Mouse (Mus musculus): ENCODE results near the gene Rab17. TPM values are rescaled to one million over a fixed set of nuclear protein-coding genes. Genes with fewer than 3 reads are reported as not detected.

Gene Rab17
- polyA plus RNA-seq, 1 experiment from 2014 or later = 0.71 TPM

DNA sequence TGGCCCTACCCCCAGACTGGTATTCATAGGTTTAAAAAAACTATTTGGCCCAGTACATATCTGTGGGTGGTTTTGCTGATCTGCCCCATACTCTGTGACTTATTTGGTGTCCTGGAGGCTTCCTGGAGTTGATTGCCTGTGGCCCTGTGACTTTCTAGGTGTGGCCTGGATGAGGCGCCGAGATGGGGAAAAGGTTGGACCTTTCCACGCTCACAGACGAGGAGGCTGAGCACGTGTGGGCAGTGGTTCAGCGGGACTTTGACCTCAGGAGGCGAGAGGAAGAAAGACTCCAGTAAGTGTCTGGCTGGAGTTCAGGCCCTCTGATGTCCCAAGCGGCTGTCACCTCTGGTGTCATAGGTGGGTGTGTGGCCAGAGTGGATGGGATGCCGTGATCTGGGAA, 47.8 kb downstream of the Rab17 start:
- no peak for ATAC-seq (ENCODE audit: low FRiP score)
- Histone ChIP-seq H3K27ac (no peak overlapping the region), H3K27me3 (0 out of 2 replicates have a peak, but pooled peaks cover 2% of the 10 kb centered on the region), H3K4me3 (no peak overlapping the region), H3K4me2 (replicated peaks) (no peak overlapping the region), H3K9me3 (replicated peaks) (0 out of 2 replicates have a peak, but pooled peaks cover 10% of the 10 kb centered on the region), H3K36me3 (no peaks in the 10 kb centered on the region), H3K9ac (no peak overlapping the region), H3K4me1 (no peaks in the 10 kb centered on the region)
- WGBS = 90% methylated on average over 9 of the region's 9 CpGs

DNA sequence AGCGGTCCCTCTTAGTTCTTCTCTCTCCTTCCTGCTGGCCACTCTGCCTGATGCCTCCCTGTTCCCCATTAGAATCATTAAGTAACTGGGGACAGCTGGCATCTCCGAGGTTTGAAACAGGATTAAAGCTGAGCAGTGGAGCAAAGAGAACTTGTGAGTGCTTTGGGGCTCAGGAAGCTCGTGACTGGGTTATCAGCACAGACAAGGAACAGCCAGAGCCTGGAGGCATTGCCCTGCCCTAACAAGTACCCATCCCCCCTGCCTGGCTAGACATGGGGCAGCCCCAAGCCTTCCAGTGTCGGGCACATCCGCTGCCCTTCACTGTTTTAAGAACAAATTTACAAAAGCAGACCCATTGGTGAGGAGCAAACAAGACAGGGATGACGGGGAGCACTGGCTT, 52.0 kb downstream of the Rab17 start:
- 66% methylated on average over 6 of the region's 6 CpGs for WGBS
- H3K9ac ChIP-seq = no peak overlapping the region
- ATAC-seq (ENCODE audit: low FRiP score) = no peak
- H3K4me1 ChIP-seq = peaks cover 10% of the 10 kb centered on the region
- 0 out of 2 replicates have a peak, but pooled peaks cover 10% of the 10 kb centered on the region for H3K9me3 ChIP-seq (replicated peaks)
- H3K4me2 ChIP-seq (replicated peaks) = no peak overlapping the region
- no peak overlapping the region for H3K4me3 ChIP-seq
- no peak overlapping the region for H3K27ac ChIP-seq
- H3K36me3 ChIP-seq = no peaks in the 10 kb centered on the region
- peaks cover 20% of the 10 kb centered on the region for H3K27me3 ChIP-seq

DNA sequence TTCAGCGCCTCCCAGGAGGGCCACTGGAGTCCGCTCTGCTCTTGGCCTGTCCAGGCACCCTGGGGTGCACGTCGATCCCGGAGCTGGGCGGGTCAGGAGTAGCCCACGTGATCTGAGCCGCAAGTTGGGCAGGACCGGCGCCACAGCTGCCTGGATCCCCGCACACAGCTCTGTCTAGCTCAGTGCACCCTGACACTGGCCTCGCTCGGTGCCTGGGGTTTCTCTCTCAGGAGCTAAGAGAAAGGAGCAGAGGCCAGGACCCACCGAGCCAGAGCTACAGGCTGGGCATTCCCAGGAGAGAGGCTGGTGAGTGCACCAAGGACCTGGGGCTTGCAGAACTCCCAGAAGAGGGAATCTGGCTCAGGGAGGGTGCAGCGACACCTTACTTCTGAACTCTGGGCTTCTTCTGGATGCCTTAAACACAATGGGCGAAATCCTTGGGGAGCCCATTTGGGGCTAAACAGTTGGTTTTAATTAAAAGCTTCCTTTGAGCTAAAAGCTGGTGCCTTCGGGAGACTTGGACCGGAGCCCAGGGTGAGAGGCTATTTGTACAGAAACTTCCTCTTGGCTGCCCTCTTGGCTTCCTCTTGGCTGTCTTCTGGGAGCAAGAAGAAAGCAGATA, 54.4 kb downstream of the Rab17 start, which contains the start of gene Mlph:
TSS of gene Mlph (plus strand) at position 138 of the 622 bp plus-strand sequence.
- Histone ChIP-seq H3K4me1 (peaks cover 10% of the 10 kb centered on the region), H3K4me3 (peak within 1 kb of the TSS; percentile 11; the same call in 1 of the 2 replicates), H3K4me2 (replicated peaks) (peak within 1 kb of the TSS; percentile 42), H3K9ac (peak within 1 kb of the TSS; percentile 19; the same call in 1 of the 2 replicates), H3K9me3 (replicated peaks) (0 out of 2 replicates have a peak, but pooled peaks cover 9% of the 10 kb centered on the region), H3K27me3 (peaks cover 20% of the 10 kb centered on the region), H3K27ac (no peak within 1 kb of the TSS), H3K36me3 (no peaks in the 10 kb centered on the region)
- WGBS = 18% methylated on average over 18 of the region's 18 CpGs
- ATAC-seq (ENCODE audit: low FRiP score) = no peak

DNA sequence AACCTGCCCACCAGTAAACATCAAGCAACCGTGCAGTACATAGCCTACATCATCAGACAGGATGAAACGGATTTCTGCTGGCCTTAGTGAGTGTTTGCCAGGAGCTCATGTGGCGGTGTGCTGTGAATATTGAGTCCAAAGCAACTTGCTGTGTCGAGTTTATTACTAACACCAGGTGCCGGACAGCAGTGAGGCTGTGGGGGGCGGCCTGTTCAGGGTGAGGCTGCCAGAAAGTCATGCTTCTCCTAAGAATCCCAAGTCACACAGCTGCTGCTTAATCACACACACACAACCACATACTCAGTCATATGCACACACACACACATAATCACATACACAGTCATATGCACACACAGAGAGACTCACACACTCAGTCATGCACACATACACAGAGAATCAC, 56.2 kb downstream of the Rab17 start:
- Histone ChIP-seq H3K4me2 (replicated peaks) (no peak overlapping the region), H3K27me3 (peaks cover 20% of the 10 kb centered on the region), H3K4me3 (no peak overlapping the region), H3K36me3 (no peaks in the 10 kb centered on the region), H3K9ac (no peak overlapping the region), H3K9me3 (replicated peaks) (no peaks in the 10 kb centered on the region), H3K4me1 (peaks cover 17% of the 10 kb centered on the region), H3K27ac (no peak overlapping the region)
- ATAC-seq (ENCODE audit: low FRiP score) = no peak
- 80% methylated on average over 6 of the region's 6 CpGs for WGBS

DNA sequence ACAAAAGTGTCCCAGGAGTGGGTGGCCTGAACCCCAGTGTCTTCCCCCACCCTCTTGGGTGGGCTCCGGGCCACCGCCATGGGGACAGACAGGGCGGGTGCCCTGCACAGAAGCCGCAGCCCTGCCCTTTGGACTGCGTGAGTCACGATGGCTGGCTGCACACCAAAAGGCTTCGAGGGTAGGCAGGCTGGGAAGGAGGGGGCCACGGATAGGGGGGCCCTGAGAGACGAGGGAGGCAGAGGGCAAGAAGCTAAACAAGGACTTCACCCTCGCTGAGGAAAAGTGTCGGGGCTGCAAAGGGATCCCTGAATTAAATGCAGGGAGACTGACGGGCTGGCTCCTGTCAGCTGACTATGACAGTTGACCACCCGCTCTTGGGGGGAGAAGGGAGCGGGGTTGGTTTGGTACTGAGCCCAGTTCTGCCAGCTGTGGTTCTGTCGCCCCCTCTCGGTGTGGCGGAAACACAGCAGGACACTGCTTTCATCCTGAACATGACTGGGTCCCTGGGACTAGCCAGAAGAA, 59.8 kb downstream of the Rab17 start:
- H3K27ac ChIP-seq = no peak overlapping the region
- H3K4me2 ChIP-seq (replicated peaks) = peak overlapping the region; percentile 4; the same call in 1 of the 2 replicates
- H3K4me3 ChIP-seq = no peak overlapping the region
- no peaks in the 10 kb centered on the region for H3K9me3 ChIP-seq (replicated peaks)
- H3K4me1 ChIP-seq = peaks cover 10% of the 10 kb centered on the region
- H3K9ac ChIP-seq = no peak overlapping the region
- no peaks in the 10 kb centered on the region for H3K36me3 ChIP-seq
- H3K27me3 ChIP-seq = peaks cover 7% of the 10 kb centered on the region
- 33% methylated on average over 17 of the region's 17 CpGs for WGBS
- no peak for ATAC-seq (ENCODE audit: low FRiP score)

DNA sequence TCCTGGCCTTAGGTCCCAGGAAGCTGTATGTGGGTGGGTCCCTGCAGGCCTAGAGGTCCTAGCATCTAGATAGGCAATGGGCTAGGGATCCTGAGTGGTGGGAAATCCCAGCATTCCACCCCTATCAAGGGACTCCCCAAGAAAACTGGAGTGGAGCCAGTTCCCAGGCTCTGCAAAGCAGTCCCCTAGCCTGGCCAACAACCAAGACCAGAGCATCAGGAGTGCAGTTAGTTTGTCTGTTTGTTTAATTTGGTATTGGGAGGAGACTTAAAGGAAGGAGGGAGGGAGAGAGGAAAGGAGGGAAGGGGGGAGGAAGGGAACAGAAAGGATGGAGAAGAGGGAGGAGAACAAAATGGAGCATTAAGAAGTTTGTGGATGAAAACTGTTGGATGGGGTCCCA, 60.3 kb downstream of the Rab17 start:
- Histone ChIP-seq H3K36me3 (no peaks in the 10 kb centered on the region), H3K4me1 (peaks cover 7% of the 10 kb centered on the region), H3K9me3 (replicated peaks) (no peaks in the 10 kb centered on the region), H3K4me3 (no peak overlapping the region), H3K4me2 (replicated peaks) (no peak overlapping the region), H3K27me3 (peaks cover 2% of the 10 kb centered on the region; the same call in 1 of the 2 replicates), H3K27ac (no peak overlapping the region), H3K9ac (no peak overlapping the region)
- no peak for ATAC-seq (ENCODE audit: low FRiP score)

Other genes starting within 250 kb of the Rab17 start
- gene Col6a3, start 125.7 kb downstream of the Rab17 start, polyA plus RNA-seq (2016; fragmentation: Nextera tagmentation; extraction: Ambion mirVana) = 22.6 and 32.1 TPM in 2 replicates
- gene Mlph, start 54.6 kb downstream of the Rab17 start, polyA plus RNA-seq (2016; fragmentation: Nextera tagmentation; extraction: Ambion mirVana) = 0.09 and 0.22 TPM in 2 replicates
- gene Prlh, start 16.6 kb downstream of the Rab17 start, polyA plus RNA-seq (2016; fragmentation: Nextera tagmentation; extraction: Ambion mirVana) = not detected in 2 replicates
- 26.0 and 32.0 TPM in 2 replicates for gene Lrrfip1, start 29.1 kb upstream of the Rab17 start, polyA plus RNA-seq (2016; fragmentation: Nextera tagmentation; extraction: Ambion mirVana)
- 0.69 and 1.5 TPM in 2 replicates for gene Rbm44, start 175.4 kb upstream of the Rab17 start, polyA plus RNA-seq (2016; fragmentation: Nextera tagmentation; extraction: Ambion mirVana)
- gene Ramp1, start 210.2 kb upstream of the Rab17 start, polyA plus RNA-seq (2016; fragmentation: Nextera tagmentation; extraction: Ambion mirVana) = 0.91 and 1.1 TPM in 2 replicates